Mouse (Mus musculus): Measurements from ENCODE around the gene Gm49339.

DNA sequence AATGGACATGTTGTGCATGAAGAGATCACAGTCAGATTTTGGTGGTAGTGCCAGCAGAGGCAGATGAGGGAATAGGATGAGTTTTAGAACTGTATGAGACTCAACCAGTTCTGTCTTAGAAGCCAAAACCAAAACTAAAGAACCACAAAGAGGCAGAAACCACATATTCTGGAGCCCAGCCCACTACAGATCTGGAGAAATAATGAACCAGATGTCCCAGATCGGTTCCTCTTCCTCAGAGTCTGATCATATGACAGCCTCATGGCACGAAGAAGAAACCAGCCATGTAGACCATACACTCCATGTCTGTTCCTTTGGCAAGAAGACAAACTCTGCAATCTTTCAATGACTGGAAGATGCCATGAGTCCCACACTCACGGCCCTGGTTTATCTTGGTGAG lies 44.7 kb upstream of the Gm49339 start:
- TF ChIP-seq CTCF (IDR thresholded peaks at IDR 0.05; ENCODE audit: low read depth) (no peak), EP300 (IDR thresholded peaks at IDR 0.05; ENCODE audit: low read depth) (no peak)
